Mouse (Mus musculus): ENCODE measurements around the gene Sh3pxd2b. TPM values are rescaled to one million over a fixed set of nuclear protein-coding genes. Genes with fewer than 3 reads are reported as not detected.

Sh3pxd2b gene
- total RNA-seq, 2 experiments from 2014 or later, result 12.4 to 15.3 TPM

GRCm38 (mm10) chr11:32409823-32410562 lies 62.4 kb downstream of the Sh3pxd2b start:
- no peak for DNase-seq (ENCODE audit: low spot score in 2 of 2)
- intact Hi-C loops (cut with DNase I), result no loop called here

DNA sequence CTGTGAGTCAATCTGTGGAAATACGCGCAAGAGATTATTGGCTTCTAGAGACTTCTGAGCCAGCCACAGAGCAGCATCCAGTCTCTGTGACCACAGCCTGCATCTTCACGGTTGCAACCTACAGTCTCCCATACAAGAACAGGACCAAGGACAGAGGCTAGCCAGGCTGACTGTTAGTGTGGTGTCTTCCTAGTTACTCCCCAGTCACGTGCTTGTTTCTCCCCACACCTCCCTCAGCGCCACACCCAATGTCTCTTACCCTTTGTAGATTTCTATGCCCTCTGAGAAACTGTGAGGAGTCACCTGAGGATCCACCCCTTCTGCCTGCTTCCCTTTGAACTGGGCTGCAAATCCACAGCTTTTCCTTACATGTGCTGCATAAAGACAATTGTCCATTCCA lies 72.4 kb downstream of the Sh3pxd2b start:
- intact Hi-C loops (cut with DNase I), result no loop called here
- DNase-seq (ENCODE audit: low spot score in 2 of 2), result no peak

DNA sequence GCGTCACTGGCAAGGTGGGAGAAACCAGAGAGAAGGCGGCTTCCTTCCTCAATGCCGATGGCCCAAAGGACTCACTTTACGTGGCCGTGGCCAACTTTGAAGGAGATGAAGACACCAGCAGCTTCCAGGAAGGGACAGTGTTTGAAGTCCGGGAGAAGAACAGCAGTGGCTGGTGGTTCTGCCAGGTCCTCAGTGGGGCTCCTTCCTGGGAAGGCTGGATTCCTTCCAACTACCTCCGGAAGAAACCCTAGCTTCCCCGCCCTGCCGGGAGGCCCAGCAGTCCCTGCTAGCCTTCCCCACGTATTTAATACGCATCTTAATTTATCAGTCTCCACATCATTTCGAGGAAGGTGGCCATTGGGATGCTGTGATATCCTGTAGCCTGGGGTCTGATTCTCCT lies 75.7 kb downstream of the Sh3pxd2b start:
- DNase-seq (ENCODE audit: low spot score in 2 of 2), result no peak
- intact Hi-C loops (cut with DNase I), result no loop called here

- DNase-seq (ENCODE audit: low spot score in 2 of 2), result no peak
- intact Hi-C loops (cut with DNase I), result no loop called here
Measured at GRCm38 (mm10) chr11:32424600-32424999, 77.0 kb downstream of the Sh3pxd2b start.

GRCm38 (mm10) chr11:32425043-32425658 lies 77.5 kb downstream of the Sh3pxd2b start:
- intact Hi-C loops (cut with DNase I), result no loop called here

GRCm38 (mm10) chr11:32427537-32427936 lies 79.9 kb downstream of the Sh3pxd2b start:
- intact Hi-C loops (cut with DNase I), result no loop called here
- DNase-seq (ENCODE audit: low spot score in 2 of 2), result no peak

More at GRCm38 (mm10) chr11:32425043-32425658, 77.5 kb downstream of the Sh3pxd2b start:
- no peak for DNase-seq (ENCODE audit: low spot score in 2 of 2)

DNA sequence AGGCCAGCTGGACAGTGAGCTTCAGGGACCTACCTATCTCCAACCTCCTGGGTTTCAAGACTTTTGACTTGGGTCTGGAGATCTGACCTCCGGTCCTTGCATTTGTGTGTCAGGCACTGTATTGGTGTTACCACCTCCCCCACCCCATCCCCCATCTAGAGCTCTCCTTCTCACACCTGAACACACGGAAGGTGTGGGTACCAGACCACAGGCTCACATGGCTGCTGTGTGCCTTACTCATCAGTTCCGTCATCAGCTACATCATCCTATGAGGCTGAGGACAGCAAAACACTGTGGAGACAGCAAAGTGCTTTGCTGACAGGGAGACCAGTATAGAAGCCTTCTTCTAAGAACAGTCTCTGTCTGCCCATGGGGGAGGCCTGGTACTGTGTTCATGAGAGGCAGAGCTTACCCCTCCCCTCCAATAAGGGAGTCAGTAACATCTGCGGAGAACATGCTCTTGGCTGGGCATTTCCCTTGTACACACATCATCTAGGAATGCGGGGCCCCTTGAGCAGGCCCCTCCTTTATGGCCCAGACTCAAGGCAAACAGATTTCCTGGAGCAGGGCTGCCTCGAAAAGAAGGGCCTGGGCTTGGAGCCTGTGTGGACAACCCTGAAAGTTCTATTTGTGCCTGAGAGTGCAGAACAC lies 87.9 kb downstream of the Sh3pxd2b start:
- intact Hi-C loops (cut with DNase I), result no loop called here
- no peak for DNase-seq (ENCODE audit: low spot score in 2 of 2)

- DNase-seq (ENCODE audit: low spot score in 2 of 2), result peak in 1 of 2 experiments; percentile 69
- intact Hi-C loops (cut with DNase I), result no loop called here
Measured at GRCm38 (mm10) chr11:32442576-32442975, 95.0 kb downstream of the Sh3pxd2b start.

DNA sequence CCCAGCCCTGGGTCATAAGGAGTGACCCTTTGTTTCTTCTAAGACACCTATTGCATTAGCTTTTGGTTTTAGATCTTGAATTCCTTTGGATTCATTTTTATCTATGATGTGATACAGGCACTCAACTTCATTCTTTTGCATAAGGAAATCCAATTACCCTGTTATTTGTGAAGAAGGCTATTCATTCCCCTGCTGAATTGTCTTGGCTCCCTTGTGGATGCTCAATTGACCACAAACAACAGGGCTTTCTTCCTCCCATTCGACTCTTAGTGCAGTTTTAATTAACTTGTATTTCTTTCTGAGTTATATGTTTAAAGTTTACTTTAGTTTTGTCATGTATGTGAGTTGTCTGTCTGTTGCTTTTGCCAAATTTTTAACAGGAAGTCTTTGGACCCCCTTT lies 96.6 kb downstream of the Sh3pxd2b start:
- DNase-seq (ENCODE audit: low spot score in 2 of 2), result no peak
- intact Hi-C loops (cut with DNase I), result no loop called here

GRCm38 (mm10) chr11:32445135-32445534 lies 97.5 kb downstream of the Sh3pxd2b start:
- DNase-seq (ENCODE audit: low spot score in 2 of 2), result no peak
- intact Hi-C loops (cut with DNase I), result no loop called here

DNA sequence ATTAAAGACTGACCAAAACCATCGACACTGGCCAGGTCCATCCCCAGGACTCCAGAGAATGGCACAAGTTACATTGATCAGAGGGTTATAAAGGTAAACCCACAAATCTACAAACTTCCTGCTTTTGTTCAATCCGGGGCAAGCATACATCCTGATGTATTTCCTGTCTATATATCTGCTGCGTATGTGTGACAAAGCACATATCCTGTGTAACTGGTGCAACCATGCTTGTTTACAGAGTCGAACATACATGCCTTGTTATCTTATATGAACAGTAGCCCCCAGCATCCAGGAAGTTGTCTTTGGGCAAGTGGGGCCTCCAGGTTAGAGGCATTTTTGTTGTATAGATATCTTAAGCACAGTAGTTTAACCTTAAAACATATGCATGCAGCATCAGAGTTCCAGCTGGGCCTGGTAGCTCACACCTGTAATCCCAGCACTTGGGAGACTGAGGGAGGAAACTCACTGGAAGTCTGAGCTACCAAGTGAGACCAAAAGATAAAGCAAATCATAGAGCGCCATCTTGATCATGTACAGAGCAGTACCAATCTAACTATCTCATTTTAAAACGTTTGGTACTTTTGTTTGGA lies 98.1 kb downstream of the Sh3pxd2b start:
- DNase-seq (ENCODE audit: low spot score in 2 of 2), result no peak
- intact Hi-C loops (cut with DNase I), result no loop called here

GRCm38 (mm10) chr11:32450216-32450615 lies 102.6 kb downstream of the Sh3pxd2b start:
- DNase-seq (ENCODE audit: low spot score in 2 of 2), result peak; percentile 47 to 66
- intact Hi-C loops (cut with DNase I), result loop anchor here (1.0 to 2.0 kb wide), 2 partner anchors 47 to 138 kb away; no protein-coding TSS in a partner anchor

- intact Hi-C loops (cut with DNase I), result loop anchor here (2.0 kb wide), 1 partner anchor 49 kb away; no protein-coding TSS in a partner anchor
- DNase-seq (ENCODE audit: low spot score in 2 of 2), result peak in 1 of 2 experiments; percentile 71
Measured at GRCm38 (mm10) chr11:32451306-32451705, 103.7 kb downstream of the Sh3pxd2b start.

DNA sequence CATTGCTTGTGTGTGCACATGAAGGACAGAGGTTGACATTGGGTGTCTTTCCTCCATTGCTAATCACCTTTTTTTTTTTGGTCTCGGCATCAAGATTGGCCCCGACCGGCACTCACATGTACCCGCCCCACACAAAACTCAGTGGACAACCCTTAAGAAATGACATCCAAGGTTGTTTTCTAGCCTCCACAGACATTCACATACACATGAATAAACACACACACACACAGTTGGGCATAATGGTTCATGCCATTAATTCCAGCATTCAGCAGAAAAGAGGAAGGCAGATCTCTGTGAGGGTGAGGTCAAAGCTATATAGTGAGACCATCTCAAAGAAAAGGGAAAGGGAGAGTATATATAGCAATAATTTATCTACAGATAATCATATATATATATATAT lies 105.1 kb downstream of the Sh3pxd2b start:
- intact Hi-C loops (cut with DNase I), result no loop called here
- DNase-seq (ENCODE audit: low spot score in 2 of 2), result no peak

DNA sequence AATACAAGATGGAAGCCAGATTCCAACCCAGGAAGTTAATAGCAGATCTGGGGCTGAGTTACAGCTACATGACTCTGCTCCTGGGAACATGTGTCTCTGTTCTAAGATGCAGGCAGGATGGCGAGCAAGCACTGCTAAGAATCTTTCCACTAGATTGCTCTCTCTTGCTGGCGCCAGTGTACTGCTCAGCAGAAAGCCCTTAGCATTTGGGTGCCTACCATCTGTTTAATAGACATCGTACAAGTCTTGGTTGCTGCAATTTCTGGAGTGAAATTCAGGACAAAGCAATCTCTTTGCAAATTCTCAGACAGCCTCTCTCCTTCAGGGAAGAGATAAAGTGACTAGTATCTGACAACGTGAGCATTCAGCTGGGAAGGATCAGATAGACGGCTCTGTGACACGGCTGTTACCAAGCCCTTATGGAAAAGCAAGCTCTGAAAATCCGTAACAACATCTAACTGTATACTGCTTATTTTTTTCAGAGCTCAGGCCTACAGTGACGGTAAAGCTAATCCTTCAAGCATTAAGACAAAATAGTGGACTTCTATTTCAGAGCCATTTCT lies 105.8 kb downstream of the Sh3pxd2b start:
- intact Hi-C loops (cut with DNase I), result no loop called here
- DNase-seq (ENCODE audit: low spot score in 2 of 2), result peak; percentile 35 to 77

GRCm38 (mm10) chr11:32454231-32454799 lies 106.7 kb downstream of the Sh3pxd2b start:
- intact Hi-C loops (cut with DNase I), result loop anchor here (2.0 kb wide), 3 partner anchors 44 to 112 kb away; partner anchors contain the start of genes Efcab9 and Stk10
- DNase-seq (ENCODE audit: low spot score in 2 of 2), result peak in 1 of 2 experiments; percentile 10

DNA sequence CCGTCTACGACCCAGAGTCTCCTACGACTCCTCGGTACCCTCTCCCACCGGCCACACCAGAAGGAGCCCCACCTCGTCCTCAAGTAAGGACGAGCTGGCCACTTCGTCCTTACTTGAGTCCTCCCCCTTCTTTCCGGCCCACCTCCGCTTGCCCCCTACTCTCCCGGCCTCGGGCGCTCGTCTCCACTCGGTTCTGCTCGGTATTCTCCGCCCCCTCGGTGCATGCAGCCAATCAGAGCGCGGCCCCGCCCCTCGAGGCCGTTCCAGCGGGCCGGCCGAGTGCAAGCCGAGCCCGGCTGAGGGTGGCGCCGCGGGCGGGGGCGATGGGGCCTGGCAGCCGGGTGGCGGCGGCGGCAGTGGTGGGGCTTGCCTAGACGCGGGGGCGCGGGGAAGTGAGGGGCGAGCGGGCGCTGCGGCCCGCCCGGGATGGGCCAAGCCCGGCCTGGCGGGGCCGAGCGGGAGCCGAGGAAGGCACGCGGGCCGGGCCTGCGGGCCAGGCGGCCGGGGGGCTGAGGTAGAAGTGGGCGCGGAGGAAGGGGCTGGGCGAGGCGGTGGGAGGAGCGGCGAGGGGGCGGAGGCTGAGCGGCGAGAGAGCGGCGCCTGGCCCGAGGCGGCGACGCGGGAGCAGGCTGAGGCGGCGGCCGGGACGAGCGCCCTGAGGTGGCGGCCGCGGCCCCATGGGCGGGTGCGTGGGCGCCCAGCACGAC lies 107.3 kb downstream of the Sh3pxd2b start, which contains the start of gene Ubtd2:
TSS of gene Ubtd2 (plus strand) at position 571 of the 707 bp plus-strand sequence.
- intact Hi-C loops (cut with DNase I), result loop anchor here (2.0 to 5.0 kb wide), 4 partner anchors 44 to 112 kb away; partner anchors contain the start of genes Efcab9 and Stk10
- peak; percentile 97 to 98 for DNase-seq (ENCODE audit: low spot score in 2 of 2)

DNA sequence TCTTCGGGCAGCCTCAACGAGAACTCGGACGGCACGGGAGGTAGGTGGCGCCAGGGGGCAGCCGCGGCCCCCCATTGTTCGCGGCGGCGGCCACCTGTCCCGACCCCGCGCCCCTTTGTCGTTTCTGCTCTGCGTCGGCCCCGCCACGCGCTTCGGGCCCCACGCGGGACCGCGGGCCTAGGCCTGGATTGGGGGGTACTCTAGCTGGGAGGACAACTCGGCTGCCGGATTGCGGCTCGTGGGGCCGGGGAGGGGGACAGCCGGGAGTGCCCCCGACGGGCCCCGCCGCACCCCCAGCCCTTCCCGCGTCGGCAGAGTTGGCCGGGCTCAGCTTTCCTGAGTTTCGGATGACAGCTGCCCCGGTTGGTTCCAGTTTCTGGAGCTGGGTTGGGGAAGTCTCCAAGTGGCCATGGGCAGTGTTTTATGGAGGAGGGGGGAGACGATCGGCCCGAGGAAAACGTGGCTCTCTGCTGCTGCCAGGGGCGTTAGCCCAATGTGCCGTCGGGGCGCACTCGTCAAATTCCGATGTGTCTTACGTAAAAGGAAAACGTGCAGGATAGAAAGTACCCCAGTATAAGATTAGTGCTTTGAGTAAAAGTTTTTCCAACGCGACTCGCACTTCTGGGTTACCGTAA lies 108.0 kb downstream of the Sh3pxd2b start:
- intact Hi-C loops (cut with DNase I), result loop anchor here (2.0 to 5.0 kb wide), 4 partner anchors 43 to 113 kb away; partner anchors contain the start of genes Efcab9 and Stk10

More for the DNA sequence above, 108.0 kb downstream of the Sh3pxd2b start:
- peak; percentile 17 to 31 for DNase-seq (ENCODE audit: low spot score in 2 of 2)
